Comparison of ENCODE assay signal across 29 mouse cellular contexts in genomic region chr11:22885350-22885749, GRCm38 (mm10).
"Had no signal": no experiment of that assay in that cellular context is flagged by ENCODE, and none has a peak within 500 bp of the region (broad histone marks: within the 10 kb centered on the region; RNA-seq: fewer than 3 reads in every experiment).

No protein-coding gene starts in this region.

- H3K4me1 ChIP-seq: heart, embryonic 10.5 days; heart, embryonic 15.5 days; hindbrain, embryonic 10.5 days; hindbrain, embryonic 12.5 days; hindbrain, embryonic 13.5 days; hindbrain, embryonic 15.5 days; kidney, embryonic 15.5 days had no signal

- DNase-seq: heart, postnatal 10 days; heart, postnatal 14 days; heart, postnatal 36 days; heart, postnatal 4 days; kidney, adult 11 months; kidney, adult 18-20 months; kidney, adult 8-10 months; kidney, adult 9 months; kidney, postnatal 10 days; kidney, postnatal 14 days; kidney, postnatal 25 days; kidney, postnatal 4 days; layer of hippocampus, adult 9-11 months; layer of hippocampus, postnatal 36 days had no signal

- H3K9ac ChIP-seq: heart, embryonic 12.5 days; heart, embryonic 13.5 days; heart, embryonic 15.5 days; hindbrain, embryonic 12.5 days; hindbrain, embryonic 13.5 days; hindbrain, embryonic 14.5 days; hindbrain, embryonic 15.5 days; intestine, embryonic 15.5 days; kidney, embryonic 15.5 days had no signal

- H3K36me3 ChIP-seq: heart, embryonic 10.5 days; heart, embryonic 12.5 days; heart, embryonic 13.5 days; heart, embryonic 15.5 days; hindbrain, embryonic 10.5 days; hindbrain, embryonic 12.5 days; hindbrain, embryonic 13.5 days; hindbrain, embryonic 15.5 days; intestine, embryonic 15.5 days; kidney, embryonic 15.5 days had no signal

- H3K27me3 ChIP-seq: heart, embryonic 12.5 days; heart, embryonic 13.5 days; heart, embryonic 15.5 days; hindbrain, embryonic 12.5 days; hindbrain, embryonic 13.5 days; hindbrain, embryonic 15.5 days; intestine, embryonic 15.5 days; kidney, embryonic 15.5 days had no signal

- H3K9me3 ChIP-seq: heart, embryonic 10.5 days; heart, embryonic 12.5 days; heart, embryonic 13.5 days; heart, embryonic 15.5 days; hindbrain, embryonic 10.5 days; hindbrain, embryonic 12.5 days; hindbrain, embryonic 13.5 days; hindbrain, embryonic 15.5 days; intestine, embryonic 15.5 days; kidney, embryonic 15.5 days had no signal

- H3K4me3 ChIP-seq: heart, embryonic 10.5 days; heart, embryonic 12.5 days; heart, embryonic 13.5 days; heart, embryonic 15.5 days; hindbrain, embryonic 10.5 days; hindbrain, embryonic 12.5 days; hindbrain, embryonic 13.5 days; hindbrain, embryonic 15.5 days; intestine, embryonic 15.5 days; kidney, embryonic 15.5 days; layer of hippocampus, adult 2 months; left cerebral cortex, adult 2 months had no signal

- H3K27ac ChIP-seq: heart, embryonic 10.5 days; heart, embryonic 13.5 days; heart, embryonic 15.5 days; hindbrain, embryonic 10.5 days; hindbrain, embryonic 12.5 days; hindbrain, embryonic 13.5 days; hindbrain, embryonic 14.5 days; hindbrain, embryonic 15.5 days; hindbrain, postnatal 0 days; intestine, embryonic 15.5 days; kidney, embryonic 15.5 days; kidney, postnatal 0 days; layer of hippocampus, adult 2 months; left cerebral cortex, adult 2 months had no signal
